Mouse (Mus musculus): ENCODE measurements around the gene Prpf39. TPM values are rescaled to one million over a fixed set of nuclear protein-coding genes. Genes with fewer than 3 reads are reported as not detected.

Prpf39 gene
- polyA plus RNA-seq, 1 experiment from 2014 or later, result 63.1 TPM

DNA sequence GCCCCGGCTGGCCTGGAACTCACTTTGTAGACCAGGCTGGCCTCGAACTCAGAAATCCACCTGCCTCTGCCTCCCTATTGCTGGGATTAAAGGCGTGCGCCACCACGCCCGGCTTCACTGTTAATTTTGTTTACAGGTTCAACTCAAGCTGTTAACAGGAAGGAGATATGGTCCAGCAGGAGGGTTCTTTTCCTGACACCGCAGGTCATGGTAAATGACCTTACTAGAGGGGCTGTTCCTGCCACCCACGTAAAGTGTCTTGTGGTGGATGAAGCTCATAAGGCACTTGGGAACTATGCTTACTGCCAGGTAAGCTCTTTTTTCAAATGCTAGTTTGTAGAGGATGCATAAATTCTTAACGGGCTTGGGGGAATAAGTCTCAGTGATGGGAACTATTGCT lies 40.8 kb downstream of the Prpf39 start:
- Histone ChIP-seq H3K9me3 (ENCODE audit: control insufficient read depth, low read length) (no peaks in the 10 kb centered on the region), H3K36me3 (ENCODE audit: control insufficient read depth, insufficient read depth, low read length) (peaks cover 12% of the 10 kb centered on the region; the same call in 1 of the 2 replicates), H3K9ac (ENCODE audit: low read depth, low read length) (peak overlapping the region; percentile 82; the same call in 1 of the 2 replicates), H3K27ac (ENCODE audit: low read depth, low read length) (no peak overlapping the region), H3K27me3 (ENCODE audit: control insufficient read depth, insufficient read depth, low read length) (no peaks in the 10 kb centered on the region), H3K4me1 (ENCODE audit: control insufficient read depth, insufficient read depth, low read length) (peaks cover 20% of the 10 kb centered on the region), H3K4me3 (ENCODE audit: low read length) (peak overlapping the region; percentile 83; the same call in 1 of the 2 replicates), H3K4me2 (replicated peaks; ENCODE audit: low read depth, low read length) (peak overlapping the region; percentile 42)
- WGBS, result 80% methylated on average over 9 of the region's 9 CpGs
- ATAC-seq (ENCODE audit: low FRiP score, low TSS enrichment), result no peak

DNA sequence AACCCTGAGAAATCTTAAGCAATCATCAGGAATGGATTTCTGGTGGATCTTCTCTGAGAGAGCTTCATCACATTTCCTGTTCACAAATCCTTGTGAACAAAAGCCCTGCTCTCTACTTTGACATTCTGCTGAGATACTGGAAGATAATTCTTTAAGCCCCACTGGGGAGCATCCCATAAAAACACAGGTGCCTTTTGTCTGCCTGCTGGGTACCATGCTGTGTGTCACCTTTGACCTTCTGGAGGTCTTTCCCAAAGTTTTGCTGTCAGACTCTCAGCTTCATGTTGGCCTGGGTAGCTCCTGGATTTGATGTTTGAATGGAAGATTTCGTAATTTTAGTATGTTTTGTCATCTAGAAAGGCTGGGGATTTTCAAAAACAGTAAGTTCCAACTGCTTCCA lies 72.6 kb downstream of the Prpf39 start:
- no peaks in the 10 kb centered on the region for H3K9me3 ChIP-seq (ENCODE audit: control insufficient read depth, low read length)
- H3K27ac ChIP-seq (ENCODE audit: low read depth, low read length), result no peak overlapping the region
- H3K27me3 ChIP-seq (ENCODE audit: control insufficient read depth, insufficient read depth, low read length), result no peaks in the 10 kb centered on the region
- H3K4me1 ChIP-seq (ENCODE audit: control insufficient read depth, insufficient read depth, low read length), result no peaks in the 10 kb centered on the region
- peaks cover 27% of the 10 kb centered on the region for H3K36me3 ChIP-seq (ENCODE audit: control insufficient read depth, insufficient read depth, low read length)
- H3K4me2 ChIP-seq (replicated peaks; ENCODE audit: low read depth, low read length), result no peak overlapping the region
- no peak overlapping the region for H3K4me3 ChIP-seq (ENCODE audit: low read length)
- 82% methylated on average over 1 of the region's 1 CpGs for WGBS
- H3K9ac ChIP-seq (ENCODE audit: low read depth, low read length), result no peak overlapping the region
- no peak for ATAC-seq (ENCODE audit: low FRiP score, low TSS enrichment)

DNA sequence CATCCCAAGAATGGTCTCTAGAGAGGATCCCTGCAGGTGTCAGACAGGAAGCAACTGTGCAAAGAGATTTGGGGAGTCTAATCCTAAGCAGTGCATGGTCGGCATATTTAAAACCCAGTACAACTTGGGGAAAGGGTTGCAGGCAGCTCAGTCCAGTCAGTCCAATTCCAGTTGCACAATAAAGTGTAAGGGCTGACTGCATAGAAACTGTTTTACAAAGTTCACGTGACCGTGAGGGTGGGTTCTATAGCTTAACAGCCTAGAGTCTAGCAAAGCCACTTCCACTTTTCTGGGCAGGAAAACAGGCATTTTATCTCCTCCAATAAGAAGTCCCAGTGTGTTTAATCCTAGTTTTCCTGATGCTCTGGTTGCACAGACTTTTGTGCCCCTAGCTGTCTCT lies 75.4 kb downstream of the Prpf39 start:
- no peaks in the 10 kb centered on the region for H3K4me1 ChIP-seq (ENCODE audit: control insufficient read depth, insufficient read depth, low read length)
- H3K36me3 ChIP-seq (ENCODE audit: control insufficient read depth, insufficient read depth, low read length), result peaks cover 23% of the 10 kb centered on the region
- WGBS, result 95% methylated on average over 3 of the region's 3 CpGs
- H3K9ac ChIP-seq (ENCODE audit: low read depth, low read length), result no peak overlapping the region
- H3K9me3 ChIP-seq (ENCODE audit: control insufficient read depth, low read length), result no peaks in the 10 kb centered on the region
- no peak overlapping the region for H3K27ac ChIP-seq (ENCODE audit: low read depth, low read length)
- no peaks in the 10 kb centered on the region for H3K27me3 ChIP-seq (ENCODE audit: control insufficient read depth, insufficient read depth, low read length)
- no peak overlapping the region for H3K4me3 ChIP-seq (ENCODE audit: low read length)
- no peak overlapping the region for H3K4me2 ChIP-seq (replicated peaks; ENCODE audit: low read depth, low read length)
- ATAC-seq (ENCODE audit: low FRiP score, low TSS enrichment), result no peak

DNA sequence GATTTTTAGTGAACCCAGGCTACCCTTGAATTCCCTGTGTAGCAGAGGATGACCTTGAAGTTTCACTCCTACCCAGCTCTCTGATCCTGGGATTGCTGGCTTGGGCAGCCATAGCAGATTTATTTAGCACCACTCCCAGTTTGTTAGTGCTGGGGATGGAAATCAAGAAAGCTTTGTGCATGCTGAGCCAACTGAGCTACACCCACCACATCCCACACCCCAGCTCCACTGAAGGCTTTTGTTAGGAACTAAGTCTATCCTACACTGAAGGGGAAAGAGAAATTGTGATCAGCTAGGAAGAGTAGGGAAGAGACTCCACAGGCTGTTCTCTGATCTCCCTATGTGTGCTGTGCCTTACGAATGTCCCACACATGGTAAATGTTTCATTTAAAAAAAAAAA lies 76.7 kb downstream of the Prpf39 start:
- H3K27ac ChIP-seq (ENCODE audit: low read depth, low read length), result no peak overlapping the region
- no peaks in the 10 kb centered on the region for H3K4me1 ChIP-seq (ENCODE audit: control insufficient read depth, insufficient read depth, low read length)
- H3K4me2 ChIP-seq (replicated peaks; ENCODE audit: low read depth, low read length), result no peak overlapping the region
- no peaks in the 10 kb centered on the region for H3K27me3 ChIP-seq (ENCODE audit: control insufficient read depth, insufficient read depth, low read length)
- no peak overlapping the region for H3K9ac ChIP-seq (ENCODE audit: low read depth, low read length)
- peaks cover 22% of the 10 kb centered on the region for H3K36me3 ChIP-seq (ENCODE audit: control insufficient read depth, insufficient read depth, low read length)
- no peaks in the 10 kb centered on the region for H3K9me3 ChIP-seq (ENCODE audit: control insufficient read depth, low read length)
- ATAC-seq (ENCODE audit: low FRiP score, low TSS enrichment), result no peak
- H3K4me3 ChIP-seq (ENCODE audit: low read length), result no peak overlapping the region
- WGBS, result 100% methylated on average over 1 of the region's 1 CpGs

Other genes with a start within 250 kb of the Prpf39 start
- gene Gm527, start 118.4 kb upstream of the Prpf39 start, polyA plus RNA-seq (2014; fragmentation: Nextera tagmentation; extraction: Ambion mirVana), result 2.9 and 4.8 TPM in 2 replicates
- 9.8 and 14.3 TPM in 2 replicates for gene Klhl28, start 70.8 kb upstream of the Prpf39 start, polyA plus RNA-seq (2014; fragmentation: Nextera tagmentation; extraction: Ambion mirVana)
- gene Togaram1, start 70.5 kb upstream of the Prpf39 start, polyA plus RNA-seq (2014; fragmentation: Nextera tagmentation; extraction: Ambion mirVana), result 27.5 and 42.5 TPM in 2 replicates
- 506 and 674 TPM in 2 replicates for gene Fkbp3, start 37.7 kb downstream of the Prpf39 start, polyA plus RNA-seq (2014; fragmentation: Nextera tagmentation; extraction: Ambion mirVana)
- gene Fancm, start 39.3 kb downstream of the Prpf39 start, polyA plus RNA-seq (2014; fragmentation: Nextera tagmentation; extraction: Ambion mirVana), result 12.8 and 15.3 TPM in 2 replicates
- gene Mis18bp1, start 136.3 kb downstream of the Prpf39 start, polyA plus RNA-seq (2014; fragmentation: Nextera tagmentation; extraction: Ambion mirVana), result 71.2 and 82.2 TPM in 2 replicates
- not detected in 2 replicates for gene Wdr20rt, start 189.2 kb downstream of the Prpf39 start, polyA plus RNA-seq (2014; fragmentation: Nextera tagmentation; extraction: Ambion mirVana)

Measured in kidney, embryonic 14.5 days (tissue).